Mouse (Mus musculus): ENCODE measurements around the gene Pgd.

DNA sequence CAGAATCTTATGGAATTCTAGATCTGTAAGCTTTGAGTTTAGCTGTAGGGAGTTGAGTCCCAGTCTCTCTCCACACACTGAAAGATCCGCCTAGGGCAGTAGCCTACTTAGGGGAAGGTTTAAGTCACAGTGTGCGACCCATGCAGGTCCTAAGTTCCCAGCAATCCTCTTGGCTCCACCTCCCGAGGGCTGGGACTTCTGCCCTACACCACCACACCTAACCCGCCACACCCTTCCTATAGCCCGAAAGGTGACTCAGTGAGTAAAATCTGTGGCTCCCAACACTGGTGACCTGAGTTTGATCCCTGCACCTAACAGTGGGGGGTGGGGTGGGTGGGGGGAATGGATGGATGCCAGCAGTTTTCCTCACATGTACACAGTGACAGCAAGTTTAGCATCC, 43.1 kb downstream of the Pgd start:
- no peak for TF ChIP-seq CTCF (conservative IDR thresholded peaks at IDR 0.05; ENCODE audit: low read length)
- no peak for TF ChIP-seq POU5F1 (IDR thresholded peaks at IDR 0.05; ENCODE audit: borderline replicate concordance, low read length)
- TF ChIP-seq NANOG (IDR thresholded peaks at IDR 0.05; ENCODE audit: borderline replicate concordance, low read length), result no peak
